Comparison of ENCODE assay signal across 8 mouse cellular contexts in genomic region chr4:117835531-117836111, GRCm38 (mm10). TPM values are rescaled to one million over a fixed set of nuclear protein-coding genes. Genes with fewer than 3 reads are reported as not detected.
DNase-seq lines count a peak whose midpoint lies in the region; ATAC-seq and TF ChIP-seq lines count a peak whose summit lies in the region.

No protein-coding gene starts in this region.

- peak overlapping the region; percentile 93 for H3K4me3 ChIP-seq in kidney, adult 2 months (ENCODE audit: insufficient read depth, low read depth, low read length)
- peak overlapping the region; percentile 73 for H3K4me3 ChIP-seq in hindbrain, embryonic 15.5 days
- peak overlapping the region; percentile 68 for H3K4me3 ChIP-seq in midbrain, embryonic 11.5 days (ENCODE audit: low read depth, low read length)

- no peaks in the 10 kb centered on the region for H3K27me3 ChIP-seq in kidney, adult 2 months (replicated peaks; ENCODE audit: control insufficient read depth, insufficient read depth, low read length)
- no peaks in the 10 kb centered on the region for H3K27me3 ChIP-seq in hindbrain, embryonic 15.5 days
- H3K27me3 ChIP-seq in midbrain, embryonic 11.5 days (ENCODE audit: control insufficient read depth, insufficient read depth, low read length) = no peaks in the 10 kb centered on the region

- intact Hi-C loops in left cerebral cortex, postnatal 4 days (cut with DNase I) = no loop called here

- peak overlapping the region; percentile 85 for H3K4me2 ChIP-seq in hindbrain, embryonic 15.5 days
- H3K4me2 ChIP-seq in midbrain, embryonic 11.5 days = peak overlapping the region; percentile 97

- peak; percentile 44 for DNase-seq in kidney, adult 2 months
- no peak for DNase-seq in kidney, adult 11 months
- peak; percentile 64 for DNase-seq in adrenal gland, postnatal 25 days
- peak; percentile 22 for DNase-seq in left cerebral cortex, postnatal 4 days
- peak; percentile 96 for DNase-seq in midbrain, embryonic 11.5 days (ENCODE audit: low spot score, missing footprints)
- DNase-seq in spleen, postnatal 4 days (ENCODE audit: low spot score in 2 of 2) = peak; percentile 81 to 89

- TF ChIP-seq CTCF in kidney, adult 2 months (conservative IDR thresholded peaks at IDR 0.05; ENCODE audit: insufficient read depth, insufficient read length, low read depth, low read length) = no peak

- WGBS in kidney, adult 2 months = under 1% methylated on average over 60 of the region's 60 CpGs
- WGBS in hindbrain, embryonic 15.5 days = under 1% methylated on average over 57 of the region's 60 CpGs
- under 1% methylated on average over 59 of the region's 60 CpGs for WGBS in midbrain, embryonic 11.5 days

- no peaks in the 10 kb centered on the region for H3K36me3 ChIP-seq in kidney, adult 2 months (ENCODE audit: control insufficient read depth, insufficient read depth, low read length)
- H3K36me3 ChIP-seq in hindbrain, embryonic 15.5 days = no peaks in the 10 kb centered on the region
- H3K36me3 ChIP-seq in midbrain, embryonic 11.5 days (ENCODE audit: control insufficient read depth, insufficient read depth, low read length) = no peaks in the 10 kb centered on the region

- no peak for TF ChIP-seq POLR2A in kidney, adult 2 months (IDR thresholded peaks at IDR 0.05; ENCODE audit: low read depth, low read length)

- H3K27ac ChIP-seq in kidney, adult 2 months (ENCODE audit: insufficient read depth, low read depth, low read length) = peak overlapping the region; percentile 84
- H3K27ac ChIP-seq in hindbrain, embryonic 15.5 days (replicated peaks) = peak overlapping the region; percentile 91
- H3K27ac ChIP-seq in midbrain, embryonic 11.5 days (ENCODE audit: low read depth, low read length) = no peak overlapping the region; the same call in 1 of the 2 replicates

- H3K9me3 ChIP-seq in hindbrain, embryonic 15.5 days = no peaks in the 10 kb centered on the region
- H3K9me3 ChIP-seq in midbrain, embryonic 11.5 days (ENCODE audit: control insufficient read depth, low read length) = no peaks in the 10 kb centered on the region

- H3K4me1 ChIP-seq in kidney, adult 2 months (ENCODE audit: control insufficient read depth, insufficient read depth, low read length) = peaks cover 14% of the 10 kb centered on the region; the same call in 1 of the 2 replicates
- H3K4me1 ChIP-seq in hindbrain, embryonic 15.5 days (replicated peaks) = peaks cover 15% of the 10 kb centered on the region
- H3K4me1 ChIP-seq in midbrain, embryonic 11.5 days (ENCODE audit: control insufficient read depth, insufficient read depth, low read length) = peaks cover 4% of the 10 kb centered on the region

- peak overlapping the region; percentile 80 for H3K9ac ChIP-seq in hindbrain, embryonic 15.5 days
- H3K9ac ChIP-seq in midbrain, embryonic 11.5 days (ENCODE audit: low read length) = peak overlapping the region; percentile 58

- ATAC-seq in erythroid progenitor cell, adult 5-6 weeks (replicated peaks; ENCODE audit: low FRiP score, poor library complexity, severe bottlenecking) = peak; percentile 40
- peak; percentile 33 for ATAC-seq in hindbrain, embryonic 15.5 days (ENCODE audit: low FRiP score, low read depth)
- peak; percentile 51 for ATAC-seq in midbrain, embryonic 11.5 days (ENCODE audit: low FRiP score)

RNA-seq across cellular contexts. Expression of gene Slc6a9, which starts 1.3 kb away (rescaled TPM):
- polyA plus RNA-seq in kidney, adult 2 months (2012; rRNA removed) = 19.2 and 25.7 TPM in 2 replicates
- total RNA-seq in adrenal gland, postnatal 25 days (2021) = 17.2 and 18.3 TPM in 2 replicates
- total RNA-seq in erythroid progenitor cell, adult 5-6 weeks (2015; ENCODE audit: low replicate concordance) = 273 and 276 TPM in 2 replicates
- total RNA-seq in erythroid progenitor cell, adult 5-6 weeks (2017; ENCODE audit: low replicate concordance) = 282 and 375 TPM in 2 replicates
- polyA plus RNA-seq in hindbrain, embryonic 15.5 days (2015; fragmentation: Nextera tagmentation; extraction: Ambion mirVana) = 45.8 and 48.1 TPM in 2 replicates
- 10 to 100 TPM; 33.4 to 34.1 TPM for total RNA-seq in left cerebral cortex, postnatal 4 days (2021)
- 4.6 and 6.3 TPM in 2 replicates for polyA plus RNA-seq in midbrain, embryonic 11.5 days (2014; fragmentation: Nextera tagmentation; extraction: Ambion mirVana)

RNA-seq across cellular contexts. Expression of gene Ccdc24, which starts 36.7 kb away (rescaled TPM):
- polyA plus RNA-seq in kidney, adult 2 months (2012; rRNA removed) = 2.9 and 3.3 TPM in 2 replicates
- 0.79 TPM in 1 of 2 replicates, not detected in the other for total RNA-seq in adrenal gland, postnatal 25 days (2021)
- 1.3 TPM in 1 of 2 replicates, not detected in the other for total RNA-seq in erythroid progenitor cell, adult 5-6 weeks (2015; ENCODE audit: low replicate concordance)
- total RNA-seq in erythroid progenitor cell, adult 5-6 weeks (2017; ENCODE audit: low replicate concordance) = 0.98 and 17.2 TPM in 2 replicates
- polyA plus RNA-seq in hindbrain, embryonic 15.5 days (2015; fragmentation: Nextera tagmentation; extraction: Ambion mirVana) = 2.5 and 3.3 TPM in 2 replicates
- total RNA-seq in left cerebral cortex, postnatal 4 days (2021) = 1 to 10 TPM; 6.0 to 8.2 TPM
- 0.76 and 1.4 TPM in 2 replicates for polyA plus RNA-seq in midbrain, embryonic 11.5 days (2014; fragmentation: Nextera tagmentation; extraction: Ambion mirVana)

RNA-seq across cellular contexts. Expression of gene B4galt2, which starts 47.7 kb away (rescaled TPM):
- polyA plus RNA-seq in kidney, adult 2 months (2012; rRNA removed) = 4.9 and 9.8 TPM in 2 replicates
- 12.6 and 18.6 TPM in 2 replicates for total RNA-seq in adrenal gland, postnatal 25 days (2021)
- not detected in 2 replicates for total RNA-seq in erythroid progenitor cell, adult 5-6 weeks (2015; ENCODE audit: low replicate concordance)
- total RNA-seq in erythroid progenitor cell, adult 5-6 weeks (2017; ENCODE audit: low replicate concordance) = 0.45 TPM in 1 of 2 replicates, not detected in the other
- polyA plus RNA-seq in hindbrain, embryonic 15.5 days (2015; fragmentation: Nextera tagmentation; extraction: Ambion mirVana) = 56.5 and 69.5 TPM in 2 replicates
- total RNA-seq in left cerebral cortex, postnatal 4 days (2021) = 100 to 1,000 TPM; 168 to 172 TPM
- 26.8 and 29.1 TPM in 2 replicates for polyA plus RNA-seq in midbrain, embryonic 11.5 days (2014; fragmentation: Nextera tagmentation; extraction: Ambion mirVana)

RNA-seq across cellular contexts. Expression of gene Atp6v0b, which starts 51.5 kb away (rescaled TPM):
- polyA plus RNA-seq in kidney, adult 2 months (2012; rRNA removed) = 768 and 777 TPM in 2 replicates
- 231 and 241 TPM in 2 replicates for total RNA-seq in adrenal gland, postnatal 25 days (2021)
- 288 and 327 TPM in 2 replicates for total RNA-seq in erythroid progenitor cell, adult 5-6 weeks (2015; ENCODE audit: low replicate concordance)
- 61.0 and 77.4 TPM in 2 replicates for total RNA-seq in erythroid progenitor cell, adult 5-6 weeks (2017; ENCODE audit: low replicate concordance)
- polyA plus RNA-seq in hindbrain, embryonic 15.5 days (2015; fragmentation: Nextera tagmentation; extraction: Ambion mirVana) = 570 and 601 TPM in 2 replicates
- 100 to 1,000 TPM; 306 to 331 TPM for total RNA-seq in left cerebral cortex, postnatal 4 days (2021)
- polyA plus RNA-seq in midbrain, embryonic 11.5 days (2014; fragmentation: Nextera tagmentation; extraction: Ambion mirVana) = 214 and 216 TPM in 2 replicates

RNA-seq across cellular contexts. Expression of gene Dph2, which starts 56.2 kb away (rescaled TPM):
- 9.4 and 10.1 TPM in 2 replicates for polyA plus RNA-seq in kidney, adult 2 months (2012; rRNA removed)
- total RNA-seq in adrenal gland, postnatal 25 days (2021) = 10.6 and 14.2 TPM in 2 replicates
- 0.72 and 0.84 TPM in 2 replicates for total RNA-seq in erythroid progenitor cell, adult 5-6 weeks (2015; ENCODE audit: low replicate concordance)
- 1.2 and 5.9 TPM in 2 replicates for total RNA-seq in erythroid progenitor cell, adult 5-6 weeks (2017; ENCODE audit: low replicate concordance)
- polyA plus RNA-seq in hindbrain, embryonic 15.5 days (2015; fragmentation: Nextera tagmentation; extraction: Ambion mirVana) = 21.8 and 23.6 TPM in 2 replicates
- total RNA-seq in left cerebral cortex, postnatal 4 days (2021) = 10 to 100 TPM; 12.9 to 15.1 TPM
- polyA plus RNA-seq in midbrain, embryonic 11.5 days (2014; fragmentation: Nextera tagmentation; extraction: Ambion mirVana) = 23.9 and 27.7 TPM in 2 replicates

Comparison
In these comparisons a context has a peak if more than half of its experiments do, and no peak if none do; other contexts are left out.
1. RNA of gene Slc6a9, which starts 1.3 kb away (total RNA-seq): 273 to 375 TPM in erythroid progenitor cell, adult 5-6 weeks; 33.4 to 34.1 TPM in left cerebral cortex, postnatal 4 days and 17.2 to 18.3 TPM in adrenal gland, postnatal 25 days; every median in the first group is over 4 times any median in the second.
2. Peak in every context shown above with its lines, with median percentiles within 50 percentile points of each other: H3K4me3 ChIP-seq and ATAC-seq.